Mouse (Mus musculus) brain, embryonic 14.5 days (tissue): ENCODE data around the gene Gpatch8.

Source experiments
- CTCF ChIP-seq: fragments of 200-500 bp; IDR thresholded peaks from 2 replicates; pipeline ENCODE4 v1.5.1; 2012; ENCODE audit warnings: inconsistent platforms, mild to moderate bottlenecking, moderate library complexity, borderline replicate concordance; ENCODE audit not compliant: insufficient read depth, insufficient read length; ENCODE audit errors: extremely low read depth
- POLR2A ChIP-seq: fragments of 200-500 bp; IDR thresholded peaks from 2 replicates; pipeline ENCODE4 v1.6.1; 2012; ENCODE audit warnings: mild to moderate bottlenecking, inconsistent platforms, borderline replicate concordance; ENCODE audit not compliant: poor library complexity, insufficient read depth, insufficient read length, severe bottlenecking; ENCODE audit errors: extremely low read depth

DNA sequence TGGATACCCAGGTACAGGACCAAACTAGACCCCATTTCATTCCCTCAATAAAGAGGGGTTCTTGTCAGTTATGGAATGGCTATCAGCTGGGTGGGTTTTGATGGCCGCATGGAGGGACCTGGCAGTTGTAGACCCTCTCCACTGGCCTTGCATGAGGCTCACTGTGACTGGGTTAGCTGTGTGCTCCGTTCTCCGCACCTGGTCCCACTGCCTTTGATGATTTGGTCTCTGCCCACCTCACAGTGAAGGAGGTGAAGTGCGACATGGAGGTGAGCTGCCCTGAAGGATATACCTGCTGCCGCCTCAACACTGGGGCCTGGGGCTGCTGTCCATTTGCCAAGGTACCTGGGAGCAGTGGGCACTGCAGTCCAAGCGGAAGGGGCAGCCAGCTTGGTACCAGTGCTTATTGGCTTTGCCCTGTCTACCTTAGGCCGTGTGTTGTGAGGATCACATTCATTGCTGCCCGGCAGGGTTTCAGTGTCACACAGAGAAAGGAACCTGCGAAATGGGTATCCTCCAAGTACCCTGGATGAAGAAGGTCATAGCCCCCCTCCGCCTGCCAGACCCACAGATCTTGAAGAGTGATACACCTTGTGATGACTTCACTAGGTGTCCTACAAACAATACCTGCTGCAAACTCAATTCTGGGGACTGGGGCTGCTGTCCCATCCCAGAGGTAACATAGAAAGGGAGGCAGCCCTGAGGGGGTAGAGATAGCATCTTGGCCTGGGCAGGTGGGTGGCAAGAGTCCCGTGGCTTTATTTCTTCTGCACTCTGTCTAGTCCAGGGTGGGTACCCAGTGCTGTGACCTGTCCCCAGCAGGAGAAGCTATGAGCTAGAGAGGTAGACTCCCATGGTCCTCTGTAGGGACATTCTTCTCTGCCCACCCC, 121.1 kb downstream of the Gpatch8 start:
- no peak for TF ChIP-seq POLR2A
- no peak for TF ChIP-seq CTCF
